Mouse (Mus musculus) right cerebral cortex, postnatal 14 days (tissue): Measurements from ENCODE around the gene Gimap5.

Source experiments
- DNase-seq: peaks from one replicate; pipeline ENCODE4 v3.0.0; 2022

The Gimap5 gene

GRCm38 (mm10) chr6:48740501-48741169 is 5.4 kb upstream of the Gimap5 start:
- DNase-seq: no peak

- DNase-seq: no peak
Measured at GRCm38 (mm10) chr6:48741273-48741672, 4.7 kb upstream of the Gimap5 start.

GRCm38 (mm10) chr6:48741711-48742206 is 4.2 kb upstream of the Gimap5 start:
- no peak for DNase-seq

- DNase-seq: peak; percentile 23
Measured at GRCm38 (mm10) chr6:48742422-48743351, 3.3 kb upstream of the Gimap5 start.

- DNase-seq: no peak
Measured at GRCm38 (mm10) chr6:48745490-48745889, 507 bp upstream of the Gimap5 start.

- DNase-seq: no peak
Measured at GRCm38 (mm10) chr6:48747091-48747966, 1.3 kb downstream of the Gimap5 start.

GRCm38 (mm10) chr6:48763567-48764270 is 17.7 kb downstream of the Gimap5 start:
- DNase-seq: no peak

- no peak for DNase-seq
Measured at GRCm38 (mm10) chr6:48764496-48764895, 18.5 kb downstream of the Gimap5 start.

GRCm38 (mm10) chr6:48768178-48768869 is 22.3 kb downstream of the Gimap5 start:
- no peak for DNase-seq

GRCm38 (mm10) chr6:48768933-48769332 is 22.9 kb downstream of the Gimap5 start:
- DNase-seq: no peak

- no peak for DNase-seq
Measured at GRCm38 (mm10) chr6:48770696-48771095, 24.7 kb downstream of the Gimap5 start, which contains the start of gene Gimap3. Gimap3 (minus strand) TSS chr6:48770851.

- peak; percentile 80 for DNase-seq
Measured at GRCm38 (mm10) chr6:48772030-48772429, 26.0 kb downstream of the Gimap5 start.

- no peak for DNase-seq
Measured at GRCm38 (mm10) chr6:48784406-48784805, 38.4 kb downstream of the Gimap5 start.

- DNase-seq: no peak
Measured at GRCm38 (mm10) chr6:48785189-48785588, 39.2 kb downstream of the Gimap5 start.

- DNase-seq: no peak
Measured at GRCm38 (mm10) chr6:48785601-48786000, 39.6 kb downstream of the Gimap5 start.

GRCm38 (mm10) chr6:48787867-48788266 is 41.9 kb downstream of the Gimap5 start:
- DNase-seq: no peak

GRCm38 (mm10) chr6:48801897-48802296 is 55.9 kb downstream of the Gimap5 start:
- no peak for DNase-seq

GRCm38 (mm10) chr6:48803406-48804051 is 57.5 kb downstream of the Gimap5 start:
- DNase-seq: no peak
